Mouse (Mus musculus) limb, embryonic 10.5 days (tissue): Measurements from ENCODE around the gene Ubqln4. TPM values are rescaled to one million over a fixed set of nuclear protein-coding genes. Genes with fewer than 3 reads are reported as not detected.
A peak's percentile ranks its signal among the peaks of the same experiment; 100 is the strongest.

Experiments used
- DNase-seq: peaks from one replicate; pipeline ENCODE4 v3.0.0-alpha.2; 2017; ENCODE audit warnings: low spot score
- H3K27ac ChIP-seq: fragments of 300-500 bp; sonication (generic); 2 replicates; pipeline ENCODE4 v1.5.1; 2016; ENCODE audit warnings: mild to moderate bottlenecking
- H3K27me3 ChIP-seq: fragments of 300-500 bp; sonication (generic); 2 replicates; pipeline ENCODE4 v1.6.1; 2016; ENCODE audit warnings: low read depth, mild to moderate bottlenecking; ENCODE audit not compliant: poor library complexity, severe bottlenecking
- H3K36me3 ChIP-seq: fragments of 300-500 bp; sonication (generic); 2 replicates; pipeline ENCODE4 v1.6.1; 2016; ENCODE audit warnings: mild to moderate bottlenecking, moderate library complexity
- H3K4me1 ChIP-seq: fragments of 300-500 bp; sonication (generic); 2 replicates; pipeline ENCODE4 v1.6.1; 2016
- H3K4me3 ChIP-seq: fragments of 300-500 bp; sonication (generic); 2 replicates; pipeline ENCODE4 v1.5.1; 2016; ENCODE audit warnings: mild to moderate bottlenecking, moderate library complexity
- H3K9me3 ChIP-seq: fragments of 300-500 bp; sonication (generic); replicated peaks from 2 replicates; pipeline ENCODE4 v1.6.1; 2016; ENCODE audit warnings: mild to moderate bottlenecking
- WGBS: fragments of 180-500 bp; shearing (Covaris S2); methylation state at CpG from one replicate; pipeline ENCODE4 v1.1.7; 2016; 5-methylcytosine and 5-hydroxymethylcytosine counted together
- polyA plus RNA-seq: library from polyadenylated mRNA; unstranded; fragments of >200 nt; fragmentation: Nextera tagmentation; extraction: Ambion mirVana; gene quantifications from 2 replicates; pipeline ENCODE4 v1.2.1, GENCODE M21; 2016

The Ubqln4 gene
- polyA plus RNA-seq, 1 experiment from 2014 or later: 79.5 TPM

- peak overlapping the region; percentile 92 for H3K4me3 ChIP-seq
- no peaks in the 10 kb centered on the region for H3K9me3 ChIP-seq
- H3K27me3 ChIP-seq: no peaks in the 10 kb centered on the region
- no peak overlapping the region for H3K27ac ChIP-seq
- no peak for DNase-seq
- 85% methylated on average over 4 of the region's 4 CpGs for WGBS
- peaks cover 42% of the 10 kb centered on the region for H3K4me1 ChIP-seq
- H3K36me3 ChIP-seq: peaks cover 23% of the 10 kb centered on the region
Observed at GRCm38 (mm10) chr3:88551586-88551985, 2.0 kb upstream of the Ubqln4 start.

- H3K27ac ChIP-seq: peak overlapping the region; percentile 98
- 27% methylated on average over 16 of the region's 16 CpGs for WGBS
- H3K4me1 ChIP-seq: peaks cover 42% of the 10 kb centered on the region
- no peaks in the 10 kb centered on the region for H3K9me3 ChIP-seq
- H3K27me3 ChIP-seq: no peaks in the 10 kb centered on the region
- no peak for DNase-seq
- H3K36me3 ChIP-seq: peaks cover 29% of the 10 kb centered on the region
- H3K4me3 ChIP-seq: peak overlapping the region; percentile 92
Observed at GRCm38 (mm10) chr3:88552082-88552645, 1.4 kb upstream of the Ubqln4 start.

- Histone ChIP-seq H3K4me3 (peak within 1 kb of the TSS; percentile 92), H3K27ac (peak within 1 kb of the TSS; percentile 98), H3K27me3 (no peaks in the 10 kb centered on the region), H3K36me3 (peaks cover 36% of the 10 kb centered on the region), H3K9me3 (no peaks in the 10 kb centered on the region), H3K4me1 (peaks cover 42% of the 10 kb centered on the region)
- WGBS: under 1% methylated on average over 48 of the region's 48 CpGs
- peak; percentile 96 for DNase-seq
Observed at GRCm38 (mm10) chr3:88552676-88553524, 658 bp upstream of the Ubqln4 start, which contains the start of gene Lamtor2. Gene Lamtor2 (minus strand): TSS chr3:88553074.

- H3K4me3 ChIP-seq: peak overlapping the region; percentile 92
- no peak for DNase-seq
Observed at GRCm38 (mm10) chr3:88553880-88554586, 475 bp downstream of the Ubqln4 start.

GRCm38 (mm10) chr3:88555069-88555605 is 1.6 kb downstream of the Ubqln4 start:
- no peak for DNase-seq
- peak overlapping the region; percentile 92; the same call in 1 of the 2 replicates for H3K4me3 ChIP-seq
- H3K27me3 ChIP-seq: no peaks in the 10 kb centered on the region
- H3K4me1 ChIP-seq: peaks cover 37% of the 10 kb centered on the region
- no peaks in the 10 kb centered on the region for H3K9me3 ChIP-seq
- peaks cover 53% of the 10 kb centered on the region for H3K36me3 ChIP-seq
- no peak overlapping the region for H3K27ac ChIP-seq
- 93% methylated on average over 5 of the region's 5 CpGs for WGBS

More at GRCm38 (mm10) chr3:88553880-88554586, 475 bp downstream of the Ubqln4 start:
- WGBS: under 1% methylated on average over 41 of the region's 41 CpGs
- H3K27me3 ChIP-seq: no peaks in the 10 kb centered on the region
- H3K36me3 ChIP-seq: peaks cover 45% of the 10 kb centered on the region
- peaks cover 37% of the 10 kb centered on the region for H3K4me1 ChIP-seq
- no peaks in the 10 kb centered on the region for H3K9me3 ChIP-seq
- H3K27ac ChIP-seq: peak overlapping the region; percentile 98

GRCm38 (mm10) chr3:88555731-88556130 is 2.2 kb downstream of the Ubqln4 start:
- H3K4me1 ChIP-seq: peaks cover 37% of the 10 kb centered on the region
- no peak overlapping the region for H3K27ac ChIP-seq
- H3K4me3 ChIP-seq: peak overlapping the region; percentile 7; the same call in 1 of the 2 replicates
- no peak for DNase-seq
- peaks cover 58% of the 10 kb centered on the region for H3K36me3 ChIP-seq
- WGBS: 96% methylated on average over 6 of the region's 6 CpGs
- H3K9me3 ChIP-seq: no peaks in the 10 kb centered on the region
- H3K27me3 ChIP-seq: no peaks in the 10 kb centered on the region

- H3K36me3 ChIP-seq: peaks cover 67% of the 10 kb centered on the region
- 95% methylated on average over 8 of the region's 8 CpGs for WGBS
- peaks cover 32% of the 10 kb centered on the region for H3K4me1 ChIP-seq
- no peaks in the 10 kb centered on the region for H3K27me3 ChIP-seq
- no peak overlapping the region for H3K27ac ChIP-seq
- DNase-seq: no peak
- H3K4me3 ChIP-seq: no peak overlapping the region
- H3K9me3 ChIP-seq: no peaks in the 10 kb centered on the region
Observed at GRCm38 (mm10) chr3:88556616-88557015, 3.1 kb downstream of the Ubqln4 start.

- Histone ChIP-seq H3K4me3 (no peak overlapping the region), H3K27ac (no peak overlapping the region), H3K36me3 (peaks cover 95% of the 10 kb centered on the region), H3K27me3 (no peaks in the 10 kb centered on the region), H3K9me3 (no peaks in the 10 kb centered on the region), H3K4me1 (peaks cover 11% of the 10 kb centered on the region)
- no peak for DNase-seq
- 95% methylated on average over 9 of the region's 9 CpGs for WGBS
Observed at GRCm38 (mm10) chr3:88559596-88559995, 6.0 kb downstream of the Ubqln4 start.

- Histone ChIP-seq H3K9me3 (no peaks in the 10 kb centered on the region), H3K4me1 (no peaks in the 10 kb centered on the region), H3K36me3 (peaks cover 100% of the 10 kb centered on the region), H3K4me3 (no peak overlapping the region), H3K27me3 (no peaks in the 10 kb centered on the region), H3K27ac (no peak overlapping the region)
- WGBS: 77% methylated on average over 4 of the region's 4 CpGs
- DNase-seq: no peak
Observed at GRCm38 (mm10) chr3:88561989-88562388, 8.4 kb downstream of the Ubqln4 start.

GRCm38 (mm10) chr3:88563442-88563841 is 9.9 kb downstream of the Ubqln4 start:
- no peak for DNase-seq
- Histone ChIP-seq H3K36me3 (peaks cover 100% of the 10 kb centered on the region), H3K27me3 (no peaks in the 10 kb centered on the region), H3K4me3 (no peak overlapping the region), H3K27ac (no peak overlapping the region), H3K9me3 (no peaks in the 10 kb centered on the region), H3K4me1 (no peaks in the 10 kb centered on the region)
- WGBS: 81% methylated on average over 4 of the region's 4 CpGs

GRCm38 (mm10) chr3:88563966-88564365 is 10.4 kb downstream of the Ubqln4 start:
- H3K4me3 ChIP-seq: no peak overlapping the region
- no peak for DNase-seq
- no peak overlapping the region for H3K27ac ChIP-seq
- H3K27me3 ChIP-seq: no peaks in the 10 kb centered on the region
- WGBS: 89% methylated on average over 7 of the region's 7 CpGs
- H3K36me3 ChIP-seq: peaks cover 100% of the 10 kb centered on the region
- H3K9me3 ChIP-seq: no peaks in the 10 kb centered on the region
- no peaks in the 10 kb centered on the region for H3K4me1 ChIP-seq

- no peaks in the 10 kb centered on the region for H3K4me1 ChIP-seq
- no peaks in the 10 kb centered on the region for H3K9me3 ChIP-seq
- peaks cover 98% of the 10 kb centered on the region for H3K36me3 ChIP-seq
- H3K4me3 ChIP-seq: no peak overlapping the region
- WGBS: 92% methylated on average over 3 of the region's 3 CpGs
- H3K27ac ChIP-seq: no peak overlapping the region
- H3K27me3 ChIP-seq: no peaks in the 10 kb centered on the region
- DNase-seq: no peak
Observed at GRCm38 (mm10) chr3:88566116-88566515, 12.6 kb downstream of the Ubqln4 start.
